Mouse (Mus musculus) midbrain, postnatal 0 days (tissue): ENCODE results near the gene Gm27027. TPM values are rescaled to one million over a fixed set of nuclear protein-coding genes. Genes with fewer than 3 reads are reported as not detected.
A peak's percentile ranks its signal among the peaks of the same experiment; 100 is the strongest.

ENCODE experiments used
- ATAC-seq: fragments of 200-750 bp; cut with Nextera tagmentation; 2 replicates; pipeline ENCODE4 v1.8.0; 2017; ENCODE audit warnings: moderate number of reproducible peaks, mild to moderate bottlenecking, moderate TSS enrichment, moderate library complexity; ENCODE audit not compliant: low FRiP score
- DNase-seq: peaks from one replicate; pipeline ENCODE4 v3.0.0-alpha.2; 2015; ENCODE audit warnings: low spot score
- H3K27ac ChIP-seq: fragments of 300-500 bp; sonication (generic); 2 replicates; pipeline ENCODE4 v1.5.1; 2014; ENCODE audit warnings: low read depth, mild to moderate bottlenecking, low read length, mixed read lengths
- H3K27me3 ChIP-seq: fragments of 300-500 bp; sonication (generic); 2 replicates; pipeline ENCODE4 v1.6.1; 2014; ENCODE audit warnings: low read length, control low read depth, mixed read lengths; ENCODE audit not compliant: insufficient read depth
- H3K36me3 ChIP-seq: fragments of 300-500 bp; sonication (generic); 2 replicates; pipeline ENCODE4 v1.6.1; 2014; ENCODE audit warnings: low read length, control low read depth, mixed read lengths; ENCODE audit not compliant: insufficient read depth
- H3K4me1 ChIP-seq: fragments of 300-500 bp; sonication (generic); 2 replicates; pipeline ENCODE4 v1.6.1; 2014; ENCODE audit warnings: mild to moderate bottlenecking, control low read depth, antibody characterized with exemption, low read length, mixed read lengths; ENCODE audit not compliant: insufficient read depth
- H3K4me2 ChIP-seq: fragments of 300-500 bp; sonication (generic); 2 replicates; pipeline ENCODE4 v1.6.1; 2014; ENCODE audit warnings: low read depth, mild to moderate bottlenecking, low read length, mixed read lengths; ENCODE audit not compliant: poor library complexity, severe bottlenecking
- H3K4me3 ChIP-seq: fragments of 300-500 bp; sonication (generic); 2 replicates; pipeline ENCODE4 v1.5.1; 2014; ENCODE audit warnings: low read depth, mild to moderate bottlenecking, low read length, moderate library complexity
- H3K9ac ChIP-seq: fragments of 300-500 bp; sonication (generic); replicated peaks from 2 replicates; pipeline ENCODE4 v1.6.1; 2014; ENCODE audit warnings: mild to moderate bottlenecking, low read length, moderate library complexity, mixed read lengths; ENCODE audit not compliant: poor library complexity, severe bottlenecking
- H3K9me3 ChIP-seq: fragments of 300-500 bp; sonication (generic); 2 replicates; pipeline ENCODE4 v1.6.1; 2016; ENCODE audit warnings: low read length, control low read depth
- CTCF ChIP-seq: IDR thresholded peaks from 2 replicates; pipeline ENCODE4 v1.5.1; 2016; ENCODE audit warnings: antibody characterized with exemption, mild to moderate bottlenecking
- WGBS: fragments of 180-500 bp; shearing (Covaris S2); extraction: QIAGEN DNeasy Blood & Tissue Kit; methylation state at CpG from one replicate; pipeline ENCODE4 v1.1.7; 2014; 5-methylcytosine and 5-hydroxymethylcytosine counted together
- polyA plus RNA-seq: library from polyadenylated mRNA; unstranded; fragments of >200 nt; fragmentation: Nextera tagmentation; extraction: Ambion mirVana; gene quantifications from 2 replicates; pipeline ENCODE4 v1.2.1, GENCODE M21; 2015
- total RNA-seq: library from RNA; depleted of rRNA; stranded (reverse); fragments of >200 nt; gene quantifications from 2 replicates; pipeline ENCODE4 v1.2.3, GENCODE M21; 2014

Gm27027 gene
- total and polyA plus RNA-seq, 2 experiments from 2014 or later = not detected

DNA sequence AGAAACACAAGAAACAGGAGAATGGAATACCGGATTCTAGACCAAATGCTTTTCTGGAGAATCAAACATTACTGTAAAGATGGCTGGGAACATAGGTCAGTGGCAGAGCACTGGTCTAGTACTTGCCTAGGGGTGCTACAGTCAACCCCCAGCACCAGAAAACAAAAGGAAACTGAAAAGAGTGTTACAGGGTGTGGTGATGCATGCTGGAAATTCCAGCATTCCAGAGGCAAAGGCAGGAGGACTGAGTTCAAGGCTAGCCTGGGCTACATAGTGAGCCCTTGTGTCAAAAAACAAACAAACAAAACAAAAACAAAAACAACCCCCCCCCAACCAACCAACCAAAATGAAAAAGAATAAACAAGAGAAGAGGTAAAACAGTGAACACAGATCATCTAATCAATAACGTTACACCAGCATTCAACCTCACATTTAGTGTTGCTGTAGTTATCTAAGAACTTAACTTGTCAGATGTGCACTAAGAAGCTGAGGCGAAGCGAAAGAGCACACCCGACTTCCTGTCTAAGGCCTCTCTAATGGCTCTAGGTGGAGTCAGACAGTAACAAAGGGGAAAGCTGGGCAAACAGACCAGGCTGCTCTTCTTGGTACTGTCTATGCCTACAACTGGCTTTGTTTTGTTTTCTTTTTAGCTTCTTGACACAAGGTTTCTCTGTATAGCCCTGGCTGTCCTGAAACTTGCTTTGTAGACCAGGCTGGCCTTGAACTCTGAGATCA, 44.4 kb upstream of the Gm27027 start:
- 93% methylated on average over 5 of the region's 5 CpGs for WGBS
- Histone ChIP-seq H3K4me3 (no peak overlapping the region), H3K9me3 (no peaks in the 10 kb centered on the region), H3K27ac (no peak overlapping the region), H3K36me3 (no peaks in the 10 kb centered on the region), H3K4me1 (peaks cover 2% of the 10 kb centered on the region; the same call in 1 of the 2 replicates), H3K9ac (no peak overlapping the region), H3K27me3 (no peaks in the 10 kb centered on the region), H3K4me2 (no peak overlapping the region)
- TF ChIP-seq CTCF = no peak
- DNase-seq (no peak), ATAC-seq (no peak)

DNA sequence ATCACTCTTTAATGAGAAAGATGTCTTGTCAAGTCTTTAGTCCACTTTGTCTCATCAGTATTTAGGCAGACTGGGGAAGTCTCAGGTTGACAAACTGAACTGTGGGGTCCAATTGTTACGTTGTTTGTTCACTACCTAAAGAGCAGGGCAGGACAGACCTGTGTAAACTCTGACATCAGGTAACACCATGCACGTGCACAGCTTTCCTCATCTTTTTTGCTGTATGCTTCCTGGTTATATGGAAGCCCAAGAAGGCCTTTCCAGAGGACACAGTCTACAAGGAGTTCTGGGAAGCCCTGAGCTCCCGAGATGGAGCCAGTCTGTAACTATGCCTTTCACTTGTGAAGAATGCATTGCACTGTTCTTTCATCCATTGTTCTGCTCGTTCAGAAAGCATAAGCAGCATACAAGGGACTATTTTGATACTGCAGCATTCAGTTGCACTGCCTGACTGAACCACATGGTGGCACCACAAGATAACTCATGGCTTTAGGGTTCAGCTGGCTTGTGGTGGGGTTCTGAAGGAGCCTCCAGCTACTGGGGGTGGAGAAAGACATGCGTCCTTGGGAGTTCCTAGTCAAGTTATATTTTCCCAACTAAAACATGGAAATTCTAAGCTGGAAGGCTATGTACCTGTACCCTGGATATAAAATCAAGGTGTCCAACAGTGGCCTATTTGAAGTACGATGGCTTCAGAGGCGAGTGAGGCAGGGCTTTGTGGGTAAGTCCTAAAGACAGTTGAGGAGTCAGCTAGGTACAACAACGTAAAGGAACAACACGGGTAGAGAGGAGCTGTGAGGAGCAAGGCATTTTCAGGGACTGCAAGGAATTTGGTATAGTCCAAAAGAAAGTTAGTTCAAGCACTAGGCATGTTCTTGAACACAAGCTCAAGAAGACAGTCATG, 39.5 kb upstream of the Gm27027 start:
- Histone ChIP-seq H3K27ac (no peak overlapping the region; the same call in 1 of the 2 replicates), H3K4me2 (no peak overlapping the region), H3K4me3 (no peak overlapping the region), H3K9ac (no peak overlapping the region), H3K9me3 (no peaks in the 10 kb centered on the region), H3K4me1 (no peaks in the 10 kb centered on the region), H3K36me3 (no peaks in the 10 kb centered on the region; the same call in 1 of the 2 replicates), H3K27me3 (no peaks in the 10 kb centered on the region)
- peak; percentile 99 for TF ChIP-seq CTCF
- DNase-seq (peak; percentile 86), ATAC-seq (peak; percentile 87)
- WGBS = 60% methylated on average over 9 of the region's 9 CpGs

- H3K4me3 ChIP-seq = no peak overlapping the region
- no peak overlapping the region for H3K4me2 ChIP-seq
Observed at GRCm38 (mm10) chr2:94030602-94031001, 34.4 kb upstream of the Gm27027 start.

DNA sequence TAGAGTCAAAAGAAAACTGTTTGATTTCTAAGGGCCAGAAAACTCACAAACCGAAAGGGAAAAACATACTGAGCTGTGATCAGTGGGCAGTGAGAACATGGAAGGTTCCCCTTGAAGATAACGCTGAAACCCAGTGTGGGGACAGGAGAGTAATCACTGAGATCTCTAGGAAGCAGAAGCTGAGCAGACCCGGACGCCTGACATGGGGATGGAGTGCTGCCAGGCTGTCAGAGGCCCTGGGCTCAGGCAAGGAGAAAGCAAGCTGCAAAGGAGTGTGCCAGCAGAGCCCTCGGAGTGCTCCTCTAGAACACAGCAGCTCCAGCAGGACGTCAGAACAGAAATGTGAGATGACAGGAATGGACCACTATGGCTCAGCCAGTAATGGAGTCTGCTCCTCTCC, 28.5 kb upstream of the Gm27027 start:
- Histone ChIP-seq H3K9me3 (no peaks in the 10 kb centered on the region), H3K27ac (no peak overlapping the region), H3K9ac (no peak overlapping the region), H3K4me2 (no peak overlapping the region), H3K4me3 (no peak overlapping the region), H3K4me1 (no peaks in the 10 kb centered on the region), H3K27me3 (no peaks in the 10 kb centered on the region), H3K36me3 (no peaks in the 10 kb centered on the region)
- 51% methylated on average over 6 of the region's 6 CpGs for WGBS
- ATAC-seq = no peak
- no peak for DNase-seq
- TF ChIP-seq CTCF = no peak

More at GRCm38 (mm10) chr2:94030602-94031001, 34.4 kb upstream of the Gm27027 start:
- Histone ChIP-seq H3K9me3 (no peaks in the 10 kb centered on the region), H3K27me3 (no peaks in the 10 kb centered on the region), H3K9ac (no peak overlapping the region), H3K4me1 (no peaks in the 10 kb centered on the region), H3K27ac (no peak overlapping the region), H3K36me3 (no peaks in the 10 kb centered on the region; the same call in 1 of the 2 replicates)
- ATAC-seq (no peak), DNase-seq (no peak)
- no peak for TF ChIP-seq CTCF

DNA sequence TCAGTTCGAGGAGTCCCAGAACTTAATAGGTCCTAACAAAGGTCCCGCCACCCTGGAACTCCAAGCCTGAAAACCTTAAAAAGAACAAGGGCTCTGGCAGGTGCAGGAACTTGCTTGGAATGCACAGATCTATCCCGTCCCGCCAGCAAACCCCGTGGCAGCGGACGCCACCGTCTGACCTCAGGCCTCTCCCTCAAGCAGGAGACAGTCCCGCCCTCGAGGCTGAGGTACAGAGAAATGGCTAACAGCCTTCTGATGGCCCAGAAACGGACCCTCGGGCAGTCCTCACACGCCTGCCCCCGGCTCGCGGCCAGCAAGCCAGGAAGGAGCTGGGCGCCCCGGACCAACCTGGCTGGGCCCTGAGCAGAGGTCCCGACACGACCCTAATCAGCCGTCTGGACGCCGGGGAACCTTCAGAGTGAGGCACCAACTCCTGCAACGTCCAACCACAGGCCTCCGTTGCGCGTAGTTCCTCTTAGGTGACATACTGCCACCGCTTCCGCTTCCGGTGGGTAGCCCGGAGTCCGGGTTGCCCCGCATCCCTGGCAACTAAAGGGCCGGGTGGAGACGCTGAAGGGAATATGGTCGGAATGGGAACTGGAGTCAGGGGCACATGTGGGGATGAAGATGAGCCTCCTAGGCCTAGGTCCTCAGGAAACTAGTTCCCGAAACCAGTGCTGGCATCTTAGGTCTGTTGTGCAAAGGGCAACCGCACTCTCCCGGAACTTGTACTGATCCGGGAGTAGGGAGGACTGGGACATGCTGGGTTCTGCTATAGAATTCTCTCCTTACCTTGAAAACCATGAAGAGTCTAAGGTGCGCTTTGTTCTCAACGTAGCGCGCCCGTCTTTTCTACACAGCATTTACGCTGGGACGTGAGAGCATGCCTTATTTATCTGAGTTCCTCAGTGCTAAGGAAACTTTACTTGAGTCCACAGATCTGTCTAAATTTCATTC, 14.5 kb upstream of the Gm27027 start, which contains the start of gene Alkbh3:
Gene Alkbh3 (minus strand): TSS at position 473 of the 957 bp plus-strand sequence.
- Histone ChIP-seq H3K27ac (peak within 1 kb of the TSS; percentile 62), H3K4me1 (peaks cover 4% of the 10 kb centered on the region; the same call in 1 of the 2 replicates), H3K9ac (peak within 1 kb of the TSS; percentile 78), H3K4me3 (peak within 1 kb of the TSS; percentile 76), H3K9me3 (no peaks in the 10 kb centered on the region), H3K4me2 (peak within 1 kb of the TSS; percentile 69), H3K36me3 (peaks cover 22% of the 10 kb centered on the region), H3K27me3 (no peaks in the 10 kb centered on the region)
- DNase-seq (peak; percentile 98), ATAC-seq (peak; percentile 99)
- WGBS = 6% methylated on average over 43 of the region's 47 CpGs
- TF ChIP-seq CTCF = no peak
